Mouse (Mus musculus) heart, adult 18-20 months (tissue): Measurements from ENCODE around the gene Gm15107. TPM values are rescaled to one million over a fixed set of nuclear protein-coding genes. Genes with fewer than 3 reads are reported as not detected.
"Not testable (repeated sequence)": the region's sequence is repeated elsewhere in the genome, so short reads cannot be mapped to it uniquely, and the experiment has no call there.

Source experiments
- DNase-seq, 2 experiments: peaks; one replicate each; pipeline ENCODE4 v3.0.0; 2021 to 2022; ENCODE audit warnings: mixed read lengths in 1 of 2
- long read RNA-seq, 2 experiments: library from polyadenylated mRNA; stranded (forward); transcript quantifications; one replicate each; pipeline ENCODE4 v2.0.0; 2021
- total RNA-seq, 2 experiments: library from RNA; stranded (reverse); gene quantifications; 2 replicates each; pipeline ENCODE4 v1.2.3; 2021

Gene Gm15107
- total RNA-seq = not detected
- long read RNA-seq, experiment 1 = 0 reads
- long read RNA-seq, experiment 2 = 0 reads

- DNase-seq = not testable (repeated sequence)
These were observed at the start of gene Gm15107 for GRCm38 (mm10) chrX:148180424-148180823. Gene Gm15107, plus strand, starts transcription at chrX:148180724.

Other genes with a start within 250 kb of the Gm15107 start
- gene Gm15080, start 187.7 kb upstream of the Gm15107 start, total RNA-seq = not detected